In the genomic region with DNA sequence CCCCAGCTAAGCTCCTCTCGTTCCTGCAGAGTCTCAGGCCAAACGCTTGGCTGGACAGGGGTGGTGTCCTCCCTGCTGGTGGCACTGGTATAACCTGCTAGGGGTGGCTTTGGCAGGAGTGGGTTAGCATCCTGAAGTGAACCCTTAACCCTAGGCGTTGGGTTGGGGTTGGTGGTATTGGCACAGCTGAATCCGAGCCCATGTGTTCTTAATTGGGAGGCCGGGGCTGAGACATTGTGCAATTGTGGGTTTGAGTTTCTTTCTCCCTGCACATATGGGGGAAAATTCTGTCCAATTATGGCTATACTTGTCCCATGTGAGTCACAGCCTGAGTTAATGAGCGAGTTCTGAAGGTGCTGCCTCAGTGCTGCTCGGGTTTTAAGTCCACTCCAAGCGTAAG, we compare ENCODE assay signal across 13 mouse cellular contexts. TPM values are rescaled to one million over a fixed set of nuclear protein-coding genes. Genes with fewer than 3 reads are reported as not detected.
DNase-seq lines count a peak whose midpoint lies in the region; ATAC-seq and TF ChIP-seq lines count a peak whose summit lies in the region.
"Had no signal": no experiment of that assay in that cellular context is flagged by ENCODE, and none has a peak within 500 bp of the region (broad histone marks: within the 10 kb centered on the region; RNA-seq: fewer than 3 reads in every experiment).

No protein-coding gene starts in this region.

- H3K36me3 ChIP-seq in heart, postnatal 0 days (replicated peaks; ENCODE audit: control insufficient read depth, insufficient read depth, low read length), result no peaks in the 10 kb centered on the region
- no peaks in the 10 kb centered on the region for H3K36me3 ChIP-seq in heart, embryonic 10.5 days
- no peaks in the 10 kb centered on the region for H3K36me3 ChIP-seq in embryonic facial prominence, embryonic 15.5 days
- H3K36me3 ChIP-seq: heart, embryonic 12.5 days; hindbrain, embryonic 13.5 days; midbrain, embryonic 10.5 days had no signal

- no peak overlapping the region for H3K4me3 ChIP-seq in heart, postnatal 0 days (ENCODE audit: low read depth, low read length)
- H3K4me3 ChIP-seq in heart, embryonic 10.5 days, result no peak overlapping the region
- H3K4me3 ChIP-seq in embryonic facial prominence, embryonic 15.5 days (replicated peaks), result no peak overlapping the region
- no peak overlapping the region for H3K4me3 ChIP-seq in olfactory bulb, adult 2 months (ENCODE audit: insufficient read depth, low read depth, low read length)
- H3K4me3 ChIP-seq: heart, embryonic 12.5 days; hindbrain, embryonic 13.5 days; midbrain, embryonic 10.5 days had no signal

- no peak overlapping the region for H3K4me2 ChIP-seq in heart, postnatal 0 days (ENCODE audit: low read depth, low read length)
- peak overlapping the region; percentile 25 for H3K4me2 ChIP-seq in embryonic facial prominence, embryonic 15.5 days (replicated peaks)
- H3K4me2 ChIP-seq: heart, embryonic 12.5 days; hindbrain, embryonic 13.5 days had no signal

- ATAC-seq in heart, postnatal 0 days (ENCODE audit: insufficient read depth, low read depth), result no peak
- ATAC-seq in embryonic facial prominence, embryonic 15.5 days (ENCODE audit: insufficient number of reproducible peaks, low FRiP score, low TSS enrichment, low read depth), result peak; percentile 77

- H3K27me3 ChIP-seq in heart, postnatal 0 days (ENCODE audit: control insufficient read depth, insufficient read depth, low read length), result no peaks in the 10 kb centered on the region
- H3K27me3 ChIP-seq in heart, embryonic 10.5 days (ENCODE audit: insufficient read depth, poor library complexity, severe bottlenecking), result no peaks in the 10 kb centered on the region
- no peaks in the 10 kb centered on the region for H3K27me3 ChIP-seq in embryonic facial prominence, embryonic 15.5 days
- H3K27me3 ChIP-seq: heart, embryonic 12.5 days; hindbrain, embryonic 13.5 days had no signal

- H3K9me3 ChIP-seq in heart, postnatal 0 days (replicated peaks; ENCODE audit: control insufficient read depth, low read length), result no peaks in the 10 kb centered on the region
- H3K9me3 ChIP-seq in heart, embryonic 10.5 days, result no peaks in the 10 kb centered on the region
- H3K9me3 ChIP-seq in embryonic facial prominence, embryonic 15.5 days (replicated peaks), result no peaks in the 10 kb centered on the region
- H3K9me3 ChIP-seq: heart, embryonic 12.5 days; hindbrain, embryonic 13.5 days; midbrain, embryonic 10.5 days had no signal

- H3K27ac ChIP-seq in heart, postnatal 0 days (ENCODE audit: low read depth), result peak overlapping the region; percentile 10; the same call in 1 of the 2 replicates
- no peak overlapping the region for H3K27ac ChIP-seq in heart, embryonic 10.5 days
- peak overlapping the region; percentile 69 for H3K27ac ChIP-seq in embryonic facial prominence, embryonic 15.5 days (replicated peaks)
- H3K27ac ChIP-seq in olfactory bulb, adult 2 months (ENCODE audit: insufficient read depth, low read depth, low read length), result peak overlapping the region; percentile 85
- H3K27ac ChIP-seq: hindbrain, embryonic 13.5 days; liver, embryonic 14.5 days; midbrain, embryonic 10.5 days had no signal

- TF ChIP-seq CTCF in heart, postnatal 0 days (IDR thresholded peaks at IDR 0.05; ENCODE audit: low read depth), result no peak
- TF ChIP-seq CTCF in olfactory bulb, adult 2 months (IDR thresholded peaks at IDR 0.05; ENCODE audit: insufficient read depth, low read depth, low read length), result no peak

- H3K4me1 ChIP-seq in heart, postnatal 0 days (ENCODE audit: control insufficient read depth, insufficient read depth), result peaks cover 66% of the 10 kb centered on the region
- H3K4me1 ChIP-seq in heart, embryonic 10.5 days, result peaks cover 81% of the 10 kb centered on the region
- peaks cover 76% of the 10 kb centered on the region for H3K4me1 ChIP-seq in embryonic facial prominence, embryonic 15.5 days
- H3K4me1 ChIP-seq in olfactory bulb, adult 2 months (ENCODE audit: control insufficient read depth, insufficient read depth, low read length), result peaks cover 39% of the 10 kb centered on the region

- WGBS in heart, postnatal 0 days, result 64% methylated on average over 8 of the region's 8 CpGs
- 61% methylated on average over 8 of the region's 8 CpGs for WGBS in heart, embryonic 10.5 days
- 22% methylated on average over 8 of the region's 8 CpGs for WGBS in embryonic facial prominence, embryonic 15.5 days
- 20% methylated on average over 8 of the region's 8 CpGs for WGBS in olfactory bulb, adult 2 months

- no peak for TF ChIP-seq POLR2A in olfactory bulb, adult 2 months (IDR thresholded peaks at IDR 0.05; ENCODE audit: insufficient read depth, low read depth, low read length)

- TF ChIP-seq EP300 in heart, postnatal 0 days (IDR thresholded peaks at IDR 0.05; ENCODE audit: low read depth), result no peak

- no peak for DNase-seq in heart, postnatal 0 days (ENCODE audit: low spot score)
- DNase-seq in heart, embryonic 10.5 days (ENCODE audit: low spot score), result no peak
- DNase-seq in NIH3T3 (ENCODE audit: low read depth), result peak; percentile 89
- no peak for DNase-seq in retina, embryonic 14.5 days (ENCODE audit: low spot score)
- no peak for DNase-seq in spleen, postnatal 36 days (ENCODE audit: low spot score in 2 of 2)
- DNase-seq: adrenal gland, postnatal 10 days; cerebellum, adult 11-12 months had no signal

- no peak overlapping the region for H3K9ac ChIP-seq in heart, postnatal 0 days (replicated peaks; ENCODE audit: low read depth, low read length)
- no peak overlapping the region for H3K9ac ChIP-seq in embryonic facial prominence, embryonic 15.5 days
- H3K9ac ChIP-seq: heart, embryonic 12.5 days; hindbrain, embryonic 13.5 days; liver, embryonic 14.5 days had no signal

RNA-seq across cellular contexts. Expression of a gene that starts 7.8 kb away (rescaled TPM):
- 60.2 and 66.1 TPM in 2 replicates for total RNA-seq in heart, postnatal 0 days (2014; rRNA removed; ENCODE audit: low replicate concordance)
- polyA plus RNA-seq in heart, postnatal 0 days (2015; fragmentation: Nextera tagmentation; extraction: Ambion mirVana), result 8.2 and 8.8 TPM in 2 replicates
- polyA plus RNA-seq in heart, embryonic 10.5 days (2016; fragmentation: Nextera tagmentation; extraction: Ambion mirVana), result 11.6 and 15.7 TPM in 2 replicates
- 24.8 and 33.1 TPM in 2 replicates for polyA plus RNA-seq in embryonic facial prominence, embryonic 15.5 days (2015; fragmentation: Nextera tagmentation; extraction: Ambion mirVana)
- not detected in 2 replicates for polyA plus RNA-seq in olfactory bulb, adult 2 months (2012; ENCODE audit: insufficient read depth, insufficient read length, low replicate concordance, missing spikeins)
